8 mouse cellular contexts compared by ENCODE assay signal in the genomic region with DNA sequence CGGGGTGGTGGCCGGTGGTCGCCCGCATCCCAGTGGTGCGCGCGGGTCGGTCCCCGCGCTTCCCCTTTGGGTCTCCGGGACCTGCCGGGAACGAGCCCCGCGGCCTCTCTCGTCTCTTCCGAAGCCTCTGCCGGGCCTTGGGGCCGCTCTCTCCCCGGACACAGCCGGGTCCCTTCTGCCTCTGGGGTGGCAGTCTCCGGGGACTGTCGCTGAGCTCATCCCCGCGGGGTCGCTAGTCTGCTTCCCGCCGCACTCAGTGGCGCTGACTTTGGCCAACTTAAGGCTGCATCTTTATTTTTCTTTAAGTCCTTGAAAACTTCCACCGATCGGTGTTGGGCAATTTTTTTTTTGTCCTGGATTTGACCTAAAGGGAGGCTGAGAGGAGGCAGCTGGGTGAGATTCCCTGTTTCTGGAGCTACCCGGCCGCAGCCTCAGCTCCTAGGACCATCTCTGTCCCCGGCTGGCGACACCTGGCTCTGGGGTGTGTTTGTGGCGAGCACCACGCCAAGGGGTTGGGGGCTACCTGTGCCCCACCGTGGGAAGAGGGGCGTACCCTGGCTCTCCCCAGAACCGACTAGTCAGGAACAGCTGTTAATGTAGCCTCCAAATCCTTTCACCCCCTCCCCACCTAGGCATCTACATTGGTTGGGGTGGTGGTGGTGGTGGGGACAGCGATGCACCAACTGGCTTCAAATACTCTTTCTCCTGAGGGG. TPM values are rescaled to one million over a fixed set of nuclear protein-coding genes. Genes with fewer than 3 reads are reported as not detected.
DNase-seq lines count a peak whose midpoint lies in the region; ATAC-seq and TF ChIP-seq lines count a peak whose summit lies in the region.

No protein-coding gene starts in this region.

- H3K4me3 ChIP-seq in MEL (ENCODE audit: control insufficient read depth in 1 of 2, insufficient read depth in 1 of 2, low read depth in 2 of 2, low read length in 2 of 2): peak overlapping the region; percentile 76 to 92
- peak overlapping the region; percentile 85 for H3K4me3 ChIP-seq in forebrain, embryonic 13.5 days
- H3K4me3 ChIP-seq in hindbrain, embryonic 10.5 days: peak overlapping the region; percentile 85

- TF ChIP-seq POLR2A in MEL (IDR thresholded peaks at IDR 0.05; ENCODE audit: control insufficient read depth in 1 of 2, insufficient read depth in 1 of 2, low read depth in 1 of 2, low read length in 2 of 2, poor library complexity in 1 of 2): no peak

- H3K4me1 ChIP-seq in MEL (ENCODE audit: control insufficient read depth in 1 of 2, insufficient read depth in 2 of 2, low read length in 2 of 2): peaks cover 4 to 8% of the 10 kb centered on the region in 2 experiments
- peaks cover 49% of the 10 kb centered on the region for H3K4me1 ChIP-seq in forebrain, embryonic 13.5 days
- peaks cover 54% of the 10 kb centered on the region for H3K4me1 ChIP-seq in hindbrain, embryonic 10.5 days (replicated peaks)

- WGBS in forebrain, embryonic 13.5 days: under 1% methylated on average over 37 of the region's 41 CpGs
- under 1% methylated on average over 41 of the region's 41 CpGs for WGBS in hindbrain, embryonic 10.5 days

- TF ChIP-seq EP300 in MEL (IDR thresholded peaks at IDR 0.05; ENCODE audit: low read depth in 1 of 2, low read length in 2 of 2): no peak

- no peak overlapping the region for H3K27ac ChIP-seq in MEL (ENCODE audit: control insufficient read depth, low read depth, low read length)
- H3K27ac ChIP-seq in forebrain, embryonic 13.5 days: peak overlapping the region; percentile 92
- peak overlapping the region; percentile 98 for H3K27ac ChIP-seq in hindbrain, embryonic 10.5 days

- H3K79me2 ChIP-seq in MEL (ENCODE audit: control insufficient read depth, insufficient read depth, low read length, poor library complexity): peaks cover 3% of the 10 kb centered on the region

- no peaks in the 10 kb centered on the region for H3K9me3 ChIP-seq in MEL (replicated peaks; ENCODE audit: insufficient read depth, low read length)
- H3K9me3 ChIP-seq in forebrain, embryonic 13.5 days (replicated peaks): no peaks in the 10 kb centered on the region
- H3K9me3 ChIP-seq in hindbrain, embryonic 10.5 days: no peaks in the 10 kb centered on the region

- peak in 2 of 3 experiments; percentile 11 to 19; a peak in 1 of 6 replicates for TF ChIP-seq CTCF in MEL (IDR thresholded peaks at IDR 0.05 in 2 of 3, conservative IDR thresholded peaks at IDR 0.05 in 1 of 3; ENCODE audit: control insufficient read depth in 1 of 3, insufficient read depth in 1 of 3, low read depth in 2 of 3, low read length in 3 of 3, poor library complexity in 1 of 3, severe bottlenecking in 1 of 3)

- peak; percentile 61 for DNase-seq in MEL (ENCODE audit: low read depth, low spot score)
- peak; percentile 58 for DNase-seq in brain, adult 2 months (ENCODE audit: low read depth, low spot score)
- DNase-seq in hindbrain, embryonic 10.5 days (ENCODE audit: low spot score): peak; percentile 63
- DNase-seq in layer of hippocampus, postnatal 25 days (ENCODE audit: extremely low spot score in 1 of 2, low spot score in 1 of 2): peak; percentile 49 to 66
- DNase-seq in lung, postnatal 4 days: peak; percentile 70 to 73
- peak; percentile 53 to 61 for DNase-seq in right cerebral cortex, adult 2 months (ENCODE audit: low spot score in 2 of 2)
- DNase-seq in urinary bladder, postnatal 25 days (ENCODE audit: low spot score): peak; percentile 46

- H3K36me3 ChIP-seq in MEL (ENCODE audit: control insufficient read depth in 1 of 2, insufficient read depth in 2 of 2, low read length in 2 of 2): peaks cover 0 to 10% of the 10 kb centered on the region in 2 experiments; a peak in 2 of 4 replicates
- peaks cover 8% of the 10 kb centered on the region for H3K36me3 ChIP-seq in forebrain, embryonic 13.5 days (ENCODE audit: poor library complexity, severe bottlenecking)
- H3K36me3 ChIP-seq in hindbrain, embryonic 10.5 days: peaks cover 21% of the 10 kb centered on the region

- peak overlapping the region; percentile 72 for H3K9ac ChIP-seq in MEL (ENCODE audit: control insufficient read depth, low read depth, low read length, poor library complexity, severe bottlenecking)
- H3K9ac ChIP-seq in forebrain, embryonic 13.5 days: peak overlapping the region; percentile 93

- peak; percentile 80 for ATAC-seq in forebrain, embryonic 13.5 days

- no peak for TF ChIP-seq RAD21 in MEL (IDR thresholded peaks at IDR 0.05; ENCODE audit: low read depth, low read length)

- peaks cover 0 to 3% of the 10 kb centered on the region in 2 experiments; a peak in 3 of 4 replicates for H3K27me3 ChIP-seq in MEL (ENCODE audit: control insufficient read depth in 1 of 2, insufficient read depth in 2 of 2, low read length in 2 of 2)
- H3K27me3 ChIP-seq in forebrain, embryonic 13.5 days: no peaks in the 10 kb centered on the region
- no peaks in the 10 kb centered on the region for H3K27me3 ChIP-seq in hindbrain, embryonic 10.5 days (ENCODE audit: insufficient read depth, poor library complexity, severe bottlenecking)

- H3K4me2 ChIP-seq in forebrain, embryonic 13.5 days: peak overlapping the region; percentile 76

TF ChIP-seq in MEL, 35 proteins besides CTCF, POLR2A, EP300 and RAD21:
- 0 out of 2 replicates have a peak, but pooled peaks have one; percentile 22 for TF ChIP-seq UBTF (IDR thresholded peaks at IDR 0.05; ENCODE audit: borderline replicate concordance, insufficient read depth, low read depth, low read length)
- no peak for TF ChIP-seq SMC3 (IDR thresholded peaks at IDR 0.05; ENCODE audit: low read depth, low read length)
- TF ChIP-seq TCF12 (IDR thresholded peaks at IDR 0.05; ENCODE audit: low read depth, low read length): 0 out of 2 replicates have a peak, but pooled peaks have one; percentile 4
TF ChIP-seq in MEL: peak in this region for 2.

RNA-seq across cellular contexts. Expression of gene Sh3rf1, which starts 0.9 kb away (rescaled TPM):
- total RNA-seq in MEL (2012; rRNA removed): 1.5 and 1.8 TPM in 2 replicates
- 1 to 10 TPM in 1 of 2 experiments, not detected in 1; 5.9 TPM for polyA plus RNA-seq in MEL (2012; ENCODE audit: insufficient read depth in 1 of 2, insufficient read length in 2 of 2, low read depth in 1 of 2, low replicate concordance in 2 of 2, missing spikeins in 1 of 2)
- 31.4 and 34.5 TPM in 2 replicates for polyA plus RNA-seq in forebrain, embryonic 13.5 days (2015; fragmentation: Nextera tagmentation; extraction: Ambion mirVana)
- polyA plus RNA-seq in hindbrain, embryonic 10.5 days (2016; fragmentation: Nextera tagmentation; extraction: Ambion mirVana): 17.2 and 20.3 TPM in 2 replicates
- 10 to 100 TPM; 65.4 to 70.7 TPM for total RNA-seq in layer of hippocampus, postnatal 25 days (2021)
